Mouse (Mus musculus): ENCODE data around the gene Zfp207.

DNA sequence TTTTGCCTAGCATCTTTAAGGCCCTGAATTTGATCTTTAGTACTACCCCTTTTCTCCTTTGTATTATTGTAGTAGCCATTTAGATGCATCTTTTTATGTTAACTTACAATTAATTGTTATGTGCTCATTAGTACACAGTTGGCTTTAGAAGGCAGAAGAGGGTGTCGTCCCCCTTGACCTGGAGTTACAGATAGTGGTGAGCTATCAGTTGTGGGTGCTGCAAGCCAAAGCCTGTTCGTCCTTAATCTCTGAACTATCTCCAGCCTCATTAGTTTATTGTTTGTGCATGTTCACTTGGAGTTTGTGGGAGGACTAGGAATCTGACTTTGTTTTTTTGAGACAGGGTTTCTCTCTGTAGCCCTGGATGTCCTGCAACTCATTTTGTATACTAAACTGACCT is 3.7 kb downstream of the Zfp207 start:
- no peak for TF ChIP-seq POLR2A (IDR thresholded peaks at IDR 0.05; ENCODE audit: low read depth, low read length)
- TF ChIP-seq CTCF (IDR thresholded peaks at IDR 0.05; ENCODE audit: extremely low read depth, insufficient read length, insufficient replicate concordance, low read depth, low read length): no peak
